Comparison of ENCODE assay signal across 8 mouse cellular contexts in genomic region chr11:75999440-76000155, GRCm38 (mm10). TPM values are rescaled to one million over a fixed set of nuclear protein-coding genes. Genes with fewer than 3 reads are reported as not detected.
DNase-seq lines count a peak whose midpoint lies in the region; ATAC-seq and TF ChIP-seq lines count a peak whose summit lies in the region.

Gene 1700016K19Rik, plus strand, starts transcription at chr11:75999912.

- WGBS in hindbrain, embryonic 12.5 days = 14% methylated on average over 33 of the region's 36 CpGs
- WGBS in lung, postnatal 0 days = 14% methylated on average over 33 of the region's 36 CpGs

- TF ChIP-seq RAD21 in MEL (IDR thresholded peaks at IDR 0.05; ENCODE audit: low read depth, low read length) = no peak

- TF ChIP-seq CTCF in MEL (IDR thresholded peaks at IDR 0.05 in 2 of 3, conservative IDR thresholded peaks at IDR 0.05 in 1 of 3; ENCODE audit: control insufficient read depth in 1 of 3, insufficient read depth in 1 of 3, low read depth in 2 of 3, low read length in 3 of 3, poor library complexity in 1 of 3, severe bottlenecking in 1 of 3) = peak; percentile 47 to 67 (median 64); a peak in 5 of 6 replicates
- peak; percentile 79 for TF ChIP-seq CTCF in lung, postnatal 0 days (IDR thresholded peaks at IDR 0.05)

- peak within 1 kb of the TSS; percentile 32 for H3K9ac ChIP-seq in MEL (ENCODE audit: control insufficient read depth, low read depth, low read length, poor library complexity, severe bottlenecking)
- H3K9ac ChIP-seq in hindbrain, embryonic 12.5 days = peak within 1 kb of the TSS; percentile 56
- H3K9ac ChIP-seq in lung, postnatal 0 days (replicated peaks; ENCODE audit: low read depth) = no peak within 1 kb of the TSS

- H3K36me3 ChIP-seq in MEL (ENCODE audit: control insufficient read depth in 1 of 2, insufficient read depth in 2 of 2, low read length in 2 of 2) = no peaks in the 10 kb centered on the region; a peak in 1 of 4 replicates
- H3K36me3 ChIP-seq in hindbrain, embryonic 12.5 days = no peaks in the 10 kb centered on the region
- H3K36me3 ChIP-seq in lung, postnatal 0 days (ENCODE audit: insufficient read depth, low read length) = no peaks in the 10 kb centered on the region

- H3K4me3 ChIP-seq in MEL (ENCODE audit: control insufficient read depth in 1 of 2, insufficient read depth in 1 of 2, low read depth in 2 of 2, low read length in 2 of 2) = peak within 1 kb of the TSS; percentile 68 to 74
- peak within 1 kb of the TSS; percentile 51 for H3K4me3 ChIP-seq in hindbrain, embryonic 12.5 days
- peak within 1 kb of the TSS; percentile 45 for H3K4me3 ChIP-seq in lung, postnatal 0 days (ENCODE audit: low read depth, low read length)

- no peak within 1 kb of the TSS for H3K27ac ChIP-seq in MEL (ENCODE audit: control insufficient read depth, low read depth, low read length)
- H3K27ac ChIP-seq in hindbrain, embryonic 12.5 days = no peak within 1 kb of the TSS
- H3K27ac ChIP-seq in lung, postnatal 0 days (ENCODE audit: low read length) = no peak within 1 kb of the TSS

- H3K4me2 ChIP-seq in hindbrain, embryonic 12.5 days (replicated peaks) = peak within 1 kb of the TSS; percentile 85
- H3K4me2 ChIP-seq in lung, postnatal 0 days (replicated peaks; ENCODE audit: low read depth, low read length) = peak within 1 kb of the TSS; percentile 80

- TF ChIP-seq POLR2A in MEL (IDR thresholded peaks at IDR 0.05; ENCODE audit: control insufficient read depth in 1 of 2, insufficient read depth in 1 of 2, low read depth in 1 of 2, low read length in 2 of 2, poor library complexity in 1 of 2) = no peak

- H3K27me3 ChIP-seq in MEL (ENCODE audit: control insufficient read depth in 1 of 2, insufficient read depth in 2 of 2, low read length in 2 of 2) = peaks cover 8 to 20% of the 10 kb centered on the region in 2 experiments
- peaks cover 21% of the 10 kb centered on the region for H3K27me3 ChIP-seq in hindbrain, embryonic 12.5 days
- no peaks in the 10 kb centered on the region; the same call in 1 of the 2 replicates for H3K27me3 ChIP-seq in lung, postnatal 0 days (replicated peaks; ENCODE audit: insufficient read depth, low read length)

- H3K79me2 ChIP-seq in MEL (ENCODE audit: control insufficient read depth, insufficient read depth, low read length, poor library complexity) = no peaks in the 10 kb centered on the region

- no peaks in the 10 kb centered on the region for H3K9me3 ChIP-seq in MEL (replicated peaks; ENCODE audit: insufficient read depth, low read length)
- no peaks in the 10 kb centered on the region for H3K9me3 ChIP-seq in hindbrain, embryonic 12.5 days (replicated peaks)
- H3K9me3 ChIP-seq in lung, postnatal 0 days (ENCODE audit: low read length) = no peaks in the 10 kb centered on the region

- H3K4me1 ChIP-seq in MEL (ENCODE audit: control insufficient read depth in 1 of 2, insufficient read depth in 2 of 2, low read length in 2 of 2) = peaks cover 0 to 7% of the 10 kb centered on the region in 2 experiments; a peak in 1 of 4 replicates
- H3K4me1 ChIP-seq in hindbrain, embryonic 12.5 days = 0 out of 2 replicates have a peak, but pooled peaks cover 6% of the 10 kb centered on the region
- H3K4me1 ChIP-seq in lung, postnatal 0 days (ENCODE audit: insufficient read depth, low read depth, low read length) = no peaks in the 10 kb centered on the region

- DNase-seq in MEL (ENCODE audit: low read depth, low spot score) = peak; percentile 89
- DNase-seq in cerebellum, adult 9-11 months = peak; percentile 88
- DNase-seq in frontal cortex, postnatal 10 days (ENCODE audit: low spot score in 2 of 2) = peak; percentile 70 to 79
- DNase-seq in layer of hippocampus, postnatal 10 days (ENCODE audit: low spot score in 2 of 2) = peak; percentile 77 to 82
- DNase-seq in lung, postnatal 0 days (ENCODE audit: low spot score) = peak; percentile 90
- DNase-seq in ovary, postnatal 36 days (ENCODE audit: low spot score) = peak; percentile 79
- DNase-seq in thymus, postnatal 14 days = peak; percentile 91

- TF ChIP-seq EP300 in MEL (IDR thresholded peaks at IDR 0.05; ENCODE audit: low read depth in 1 of 2, low read length in 2 of 2) = no peak
- TF ChIP-seq EP300 in lung, postnatal 0 days (IDR thresholded peaks at IDR 0.05) = no peak

- peak; percentile 85 for ATAC-seq in hindbrain, embryonic 12.5 days (ENCODE audit: low FRiP score)
- ATAC-seq in lung, postnatal 0 days = peak; percentile 90

TF ChIP-seq in MEL, 35 proteins besides CTCF, POLR2A, EP300 and RAD21:
- no peak for TF ChIP-seq CHD1 (IDR thresholded peaks at IDR 0.05; ENCODE audit: low read depth, low read length)
- no peak for TF ChIP-seq BHLHE40 (IDR thresholded peaks at IDR 0.05; ENCODE audit: borderline replicate concordance, low read depth, low read length)
- peak; percentile 91 for TF ChIP-seq ELF1 (IDR thresholded peaks at IDR 0.05; ENCODE audit: low read depth, low read length)
- peak; percentile 97 for TF ChIP-seq SIN3A (IDR thresholded peaks at IDR 0.05; ENCODE audit: low read length)
- 0 out of 2 replicates have a peak, but pooled peaks have one; percentile 3 for TF ChIP-seq NELFE (IDR thresholded peaks at IDR 0.05; ENCODE audit: low read depth, low read length)
- 0 out of 2 replicates have a peak, but pooled peaks have one; percentile 61 for TF ChIP-seq MYC (IDR thresholded peaks at IDR 0.05; ENCODE audit: low read depth, low read length)
- TF ChIP-seq USF1 (IDR thresholded peaks at IDR 0.05; ENCODE audit: low read depth, low read length) = 0 out of 2 replicates have a peak, but pooled peaks have one; percentile 22
- TF ChIP-seq NRF1 (IDR thresholded peaks at IDR 0.05; ENCODE audit: insufficient read depth, low read depth, low read length, poor library complexity, severe bottlenecking) = peak; percentile 71
- peak; percentile 59; the same call in 1 of the 2 replicates for TF ChIP-seq HCFC1 (IDR thresholded peaks at IDR 0.05; ENCODE audit: low read depth, low read length)
- TF ChIP-seq TBP (IDR thresholded peaks at IDR 0.05; ENCODE audit: low read depth, low read length) = no peak
- peak; percentile 95 for TF ChIP-seq MXI1 (IDR thresholded peaks at IDR 0.05; ENCODE audit: low read depth, low read length)
- peak; percentile 84 for TF ChIP-seq MAX (IDR thresholded peaks at IDR 0.05; ENCODE audit: low read length)

RNA-seq across cellular contexts. Expression of gene 1700016K19Rik, which starts in this region (rescaled TPM):
- not detected in 2 replicates for total RNA-seq in MEL (2012; rRNA removed)
- polyA plus RNA-seq in MEL (2012; ENCODE audit: insufficient read depth in 1 of 2, insufficient read length in 2 of 2, low read depth in 1 of 2, low replicate concordance in 2 of 2, missing spikeins in 1 of 2) = under 1 TPM in 1 of 2 experiments, not detected in 1; 0.25 TPM
- 2.0 and 3.7 TPM in 2 replicates for polyA plus RNA-seq in hindbrain, embryonic 12.5 days (2016; fragmentation: Nextera tagmentation; extraction: Ambion mirVana)
- total RNA-seq in layer of hippocampus, postnatal 10 days (2021) = 1 to 10 TPM; 3.1 to 4.8 TPM
- polyA plus RNA-seq in lung, postnatal 0 days (2015; fragmentation: Nextera tagmentation; extraction: Ambion mirVana) = 15.5 and 20.2 TPM in 2 replicates

Comparison
In these comparisons a context has a peak if more than half of its experiments do, and no peak if none do; other contexts are left out.
1. Peak in DNase-seq, H3K4me3 ChIP-seq and H3K9ac ChIP-seq in MEL; RNA of the gene not detected or under 1 TPM.